Mouse (Mus musculus) kidney, adult 18-20 months (tissue): Measurements from ENCODE around the gene Stk32c.

Experiments
- DNase-seq: peaks from one replicate; pipeline ENCODE4 v3.0.0; 2021

Stk32c gene

DNA sequence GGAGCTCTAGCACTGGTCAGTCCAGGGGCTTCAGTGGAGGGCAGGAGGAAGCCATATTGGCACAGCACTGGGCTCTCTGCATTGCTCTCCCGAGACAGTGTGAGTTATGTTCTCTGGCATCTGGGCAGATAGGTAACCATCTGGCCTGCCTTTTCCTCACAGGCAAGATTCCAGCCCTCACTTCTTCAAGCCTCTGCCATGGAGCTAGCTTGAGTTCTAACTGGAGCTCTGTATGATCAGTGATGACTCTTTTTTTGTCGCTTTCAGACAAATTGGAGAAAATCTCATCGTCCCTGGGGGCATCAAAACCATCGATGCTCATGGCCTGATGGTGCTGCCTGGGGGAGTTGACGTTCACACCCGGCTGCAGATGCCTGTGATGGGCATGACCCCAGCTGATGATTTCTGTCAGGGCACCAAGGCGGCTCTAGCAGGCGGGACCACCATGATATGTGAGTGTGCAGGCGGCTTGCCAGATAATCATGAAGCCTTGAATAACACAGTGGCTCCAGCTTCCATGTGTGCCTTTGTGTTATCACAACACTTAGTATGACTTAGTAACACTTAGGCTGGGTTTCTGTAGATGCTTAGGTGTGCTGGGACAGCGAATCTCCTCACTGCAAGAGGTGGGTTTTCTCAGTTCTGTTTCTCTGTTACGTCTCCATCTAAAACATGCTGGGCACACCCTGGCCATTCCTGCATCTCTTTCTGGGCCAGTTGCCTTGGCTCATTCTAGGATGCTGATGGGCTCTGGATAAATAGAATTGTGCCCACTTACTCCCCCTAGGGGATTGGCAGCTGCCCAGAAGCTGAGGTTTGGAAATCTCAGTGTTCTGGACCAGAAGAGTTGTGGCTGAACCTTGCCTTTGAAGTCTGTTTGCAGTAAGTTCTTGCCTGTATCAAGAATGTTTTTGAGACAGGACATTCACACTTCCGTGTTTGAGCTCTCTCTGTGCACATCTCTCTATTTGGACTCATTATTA lies 122.9 kb downstream of the Stk32c start:
- no peak for DNase-seq

- DNase-seq, result no peak
These were observed 125.3 kb downstream of the Stk32c start for GRCm38 (mm10) chr7:139087801-139088200.

DNA sequence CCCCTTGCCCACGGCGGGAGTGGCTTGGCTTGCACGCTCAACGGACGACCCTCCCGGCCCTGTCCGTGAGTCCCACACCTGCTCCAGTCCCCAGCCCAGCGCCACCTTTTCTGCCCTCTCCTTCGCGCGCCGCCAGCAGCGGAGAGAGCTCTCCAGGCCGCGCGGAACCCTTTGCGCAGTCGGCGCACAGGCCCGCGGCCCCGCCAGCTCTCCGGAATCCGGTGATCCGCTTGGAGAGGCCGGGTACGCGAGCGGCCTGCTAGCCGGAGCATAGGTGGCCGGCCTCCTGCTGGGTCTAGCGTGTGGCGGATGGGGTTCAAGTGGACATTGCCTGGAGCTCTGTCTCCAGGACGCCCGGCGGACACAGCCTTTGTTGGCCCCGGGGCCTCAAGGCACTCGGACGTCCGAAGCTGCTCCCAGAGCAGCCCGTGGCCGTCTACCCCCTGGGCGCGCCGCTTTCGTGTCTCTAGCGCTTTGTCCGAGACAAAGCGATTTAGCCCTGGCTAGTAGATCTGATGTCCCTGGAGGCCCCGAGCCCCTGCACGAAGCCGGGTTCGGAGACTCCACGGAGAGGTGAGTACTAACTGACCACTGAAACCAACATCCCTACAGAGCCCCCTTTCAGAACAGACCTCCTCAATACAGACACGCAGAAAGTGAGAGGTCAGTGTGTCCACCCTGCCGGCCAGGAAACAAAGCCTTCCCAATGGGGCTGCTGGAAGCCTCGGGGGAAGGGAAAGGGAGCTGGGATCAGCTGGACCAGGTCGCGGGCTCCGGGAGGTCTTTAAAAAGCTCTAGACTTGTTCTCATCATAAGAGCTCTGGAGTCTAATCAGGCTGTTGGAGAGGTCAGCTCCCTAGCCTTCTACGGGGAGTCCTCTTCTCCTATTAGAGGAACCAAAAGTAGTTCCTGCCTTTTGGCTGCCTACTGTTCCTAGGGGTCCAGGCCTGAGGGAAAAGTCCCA lies 126.6 kb downstream of the Stk32c start:
- no peak for DNase-seq

- DNase-seq, result peak; percentile 17
These were observed 127.4 kb downstream of the Stk32c start, which contains the start of gene Dpysl4 for GRCm38 (mm10) chr7:139085629-139086194. Dpysl4 (plus strand) TSS chr7:139086001.

DNA sequence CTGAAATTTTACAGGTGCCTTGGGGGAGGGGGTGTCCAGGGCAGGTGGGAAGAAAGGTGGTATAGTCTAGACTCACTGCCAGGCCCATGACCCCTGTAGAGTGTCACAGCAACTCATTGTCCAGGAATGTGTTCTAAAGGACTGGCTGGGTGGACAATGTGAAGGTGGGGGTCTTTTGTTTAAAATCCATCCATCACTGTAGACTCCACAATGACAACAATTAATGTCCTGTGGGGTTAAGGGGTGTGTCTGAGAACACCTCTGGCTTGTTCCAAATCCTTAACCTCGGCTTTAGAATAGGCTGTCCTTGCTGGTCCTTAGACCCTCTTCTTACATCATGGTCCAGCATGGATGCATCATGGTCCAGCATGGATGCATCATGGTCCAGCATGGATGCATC lies 128.8 kb downstream of the Stk32c start:
- DNase-seq, result no peak

DNA sequence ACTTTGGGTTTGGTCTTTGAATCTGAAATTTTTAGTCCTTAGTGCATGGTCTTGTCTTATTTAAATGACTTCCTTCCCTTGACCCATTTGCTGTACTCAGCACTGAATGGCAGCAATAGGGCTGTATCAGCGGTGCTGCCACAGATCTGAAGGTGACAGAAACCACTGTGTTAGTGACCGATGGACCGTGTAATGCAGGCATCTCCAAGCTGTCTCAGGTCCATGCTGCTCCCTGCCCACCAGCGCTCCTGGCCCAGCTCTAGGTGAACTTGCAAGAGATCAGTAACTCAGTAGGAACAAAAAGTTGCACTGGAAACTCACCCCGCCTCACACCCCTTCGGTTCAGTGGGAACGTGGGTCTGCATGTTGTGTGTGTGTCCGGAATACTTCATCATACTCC lies 130.8 kb downstream of the Stk32c start:
- no peak for DNase-seq

DNA sequence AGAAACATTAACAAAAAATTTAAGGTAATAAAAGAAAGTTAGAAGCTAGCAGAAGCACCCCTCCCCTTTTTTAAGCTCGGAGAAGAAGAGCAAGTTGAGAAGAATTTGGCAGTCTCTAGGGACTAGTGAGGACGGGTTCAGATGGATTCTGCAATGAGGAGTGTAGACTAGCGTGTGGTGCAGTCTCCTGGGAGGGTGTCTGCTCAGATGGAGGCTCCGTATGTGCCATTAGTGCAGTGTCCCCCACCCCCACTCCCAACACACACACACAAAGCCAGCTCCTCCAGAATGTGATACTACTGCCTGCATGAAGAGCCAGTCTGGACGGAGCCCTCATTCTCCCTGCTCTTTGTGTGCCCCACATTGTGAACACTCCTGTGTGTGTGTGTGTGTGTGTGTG lies 131.9 kb downstream of the Stk32c start:
- no peak for DNase-seq

- no peak for DNase-seq
These were observed 132.4 kb downstream of the Stk32c start for GRCm38 (mm10) chr7:139080714-139081113.

GRCm38 (mm10) chr7:139079141-139079540 lies 134.0 kb downstream of the Stk32c start:
- DNase-seq, result no peak

DNA sequence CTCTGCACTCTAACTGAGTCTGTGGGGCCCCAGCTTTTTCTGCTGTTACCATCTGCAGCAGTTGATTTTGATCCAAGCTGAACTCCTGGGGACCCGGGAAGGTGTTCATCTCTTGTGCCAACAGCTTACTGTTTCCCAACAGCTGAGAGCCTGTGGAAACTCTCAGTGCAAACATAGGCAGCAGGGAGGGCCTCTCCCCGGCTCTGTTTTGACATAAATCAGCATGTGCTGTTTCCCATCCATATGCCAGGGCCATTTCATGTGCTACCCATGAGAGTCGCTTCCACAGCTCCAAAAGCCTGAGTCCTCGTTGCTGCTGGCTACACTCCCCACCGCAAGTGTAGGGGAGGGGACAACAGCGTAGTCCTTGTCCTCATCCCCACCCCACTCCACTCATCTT lies 134.9 kb downstream of the Stk32c start:
- no peak for DNase-seq

GRCm38 (mm10) chr7:139077283-139077682 lies 135.8 kb downstream of the Stk32c start:
- no peak for DNase-seq

DNA sequence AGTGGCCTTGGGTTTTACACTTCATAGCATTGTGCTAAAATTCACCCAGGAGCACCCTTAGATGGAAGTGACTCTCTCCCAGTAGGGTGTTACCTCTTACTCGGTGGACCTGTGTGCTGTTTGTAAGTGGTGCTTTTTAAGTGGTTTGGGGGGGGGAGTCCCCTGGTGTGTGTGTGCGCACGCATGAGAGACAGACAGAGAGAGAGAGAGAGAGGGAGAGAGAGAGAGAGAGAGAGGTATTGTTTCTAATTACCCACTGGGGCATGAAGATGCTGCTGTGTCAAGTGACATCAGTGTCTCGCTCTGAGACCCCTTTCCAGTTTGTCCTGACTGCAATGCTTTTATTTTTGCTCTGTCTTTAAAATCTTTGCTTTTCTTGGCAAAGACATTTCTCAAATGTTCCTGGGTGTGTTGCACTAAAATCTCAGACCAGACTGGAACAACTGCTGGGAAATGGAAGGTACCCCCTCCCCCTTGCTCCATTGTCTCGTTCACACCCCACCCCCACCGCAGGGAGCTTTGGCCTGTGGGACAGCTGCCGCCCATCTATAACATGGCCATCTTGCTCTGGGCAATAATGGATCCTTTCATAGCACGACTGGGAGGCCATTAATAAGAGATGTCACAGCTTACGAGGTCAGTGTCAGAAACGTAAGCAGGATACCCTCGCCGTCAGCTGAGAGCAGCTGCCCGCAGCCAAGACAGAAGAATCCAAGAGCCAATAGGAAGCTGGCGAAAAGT lies 137.9 kb downstream of the Stk32c start:
- no peak for DNase-seq

DNA sequence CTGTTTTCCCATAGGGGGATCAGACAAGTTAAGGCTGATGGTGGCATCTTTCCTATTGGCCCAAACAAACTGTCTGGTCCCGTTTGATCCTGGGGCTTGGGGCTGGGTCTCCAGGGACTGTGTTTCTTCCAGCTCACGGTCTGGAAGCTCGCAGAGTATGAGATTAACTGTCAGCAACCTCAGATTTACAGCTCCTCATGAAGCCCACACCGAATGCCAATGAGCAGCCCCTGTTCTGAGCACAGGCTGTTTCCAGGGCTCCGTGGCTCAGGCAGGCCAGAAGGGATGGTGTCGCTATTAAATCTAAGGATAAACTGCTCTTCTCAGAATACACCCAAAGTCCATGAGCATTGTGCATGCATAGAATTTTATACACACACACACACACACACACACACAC lies 138.9 kb downstream of the Stk32c start:
- no peak for DNase-seq

GRCm38 (mm10) chr7:139068182-139068623 lies 144.9 kb downstream of the Stk32c start:
- peak; percentile 70 for DNase-seq

DNA sequence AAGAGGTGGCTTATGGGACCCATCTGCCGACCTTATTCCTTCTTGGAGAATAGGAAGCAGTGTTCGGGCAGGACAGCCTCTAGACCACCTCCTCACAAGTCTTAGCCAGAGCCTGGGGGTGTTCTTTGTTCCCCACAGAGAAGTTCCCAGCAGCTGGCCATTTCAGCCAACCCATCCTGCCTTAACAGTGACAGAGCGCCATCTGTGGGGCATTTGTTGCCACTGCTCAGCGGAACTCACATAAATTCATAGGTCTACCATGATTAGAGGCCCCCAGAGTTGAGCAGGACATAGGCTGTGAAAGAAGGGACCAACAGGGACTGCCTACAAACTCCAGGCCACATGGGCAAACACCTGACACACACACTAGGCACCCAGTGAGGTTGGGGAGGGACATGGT lies 149.7 kb downstream of the Stk32c start:
- DNase-seq, result no peak
